Mouse (Mus musculus) myocyte (in vitro differentiated cells): ENCODE data around the gene Dpp7.

ENCODE experiments used
- CEBPB ChIP-seq: IDR thresholded peaks from 2 replicates; pipeline ENCODE4 v1.6.1; 2011; ENCODE audit warnings: mild to moderate bottlenecking, moderate library complexity; ENCODE audit not compliant: poor library complexity, insufficient read depth, severe bottlenecking
- E2F4 ChIP-seq: IDR thresholded peaks from one replicate; pipeline ENCODE4 v1.6.1; 2011; ENCODE audit warnings: mild to moderate bottlenecking, control low read depth, moderate library complexity; ENCODE audit not compliant: insufficient read depth
- MAX ChIP-seq: IDR thresholded peaks from one replicate; pipeline ENCODE4 v1.6.1; 2011; ENCODE audit warnings: low read depth, mild to moderate bottlenecking, control low read depth
- MYOG ChIP-seq, 3 experiments: IDR thresholded peaks; one replicate each; pipeline ENCODE4 v1.6.1; 2011; ENCODE audit warnings: control low read depth in 2 of 3, low read depth in 2 of 3, mild to moderate bottlenecking in 2 of 3; ENCODE audit not compliant: insufficient read length in 2 of 3, control insufficient read depth in 1 of 3, insufficient read depth in 1 of 3
- POLR2A ChIP-seq: IDR thresholded peaks from one replicate; pipeline ENCODE4 v1.6.1; 2011; ENCODE audit warnings: low read depth, mild to moderate bottlenecking, control low read depth, moderate library complexity; ENCODE audit not compliant: insufficient read length
- REST ChIP-seq: IDR thresholded peaks from one replicate; pipeline ENCODE4 v1.6.1; 2011; ENCODE audit warnings: mild to moderate bottlenecking, control low read depth, moderate library complexity; ENCODE audit not compliant: insufficient read depth, insufficient read length
- SRF ChIP-seq: IDR thresholded peaks from one replicate; pipeline ENCODE4 v1.6.1; 2011; ENCODE audit warnings: low read depth; ENCODE audit not compliant: control insufficient read depth, insufficient read length
- TCF12 ChIP-seq: IDR thresholded peaks from one replicate; pipeline ENCODE4 v1.6.1; 2011; ENCODE audit warnings: mild to moderate bottlenecking, control low read depth; ENCODE audit not compliant: poor library complexity, insufficient read depth, severe bottlenecking
- TCF3 ChIP-seq: IDR thresholded peaks from one replicate; pipeline ENCODE4 v1.6.1; 2011; ENCODE audit warnings: low read depth, control low read depth; ENCODE audit not compliant: insufficient read length

DNA sequence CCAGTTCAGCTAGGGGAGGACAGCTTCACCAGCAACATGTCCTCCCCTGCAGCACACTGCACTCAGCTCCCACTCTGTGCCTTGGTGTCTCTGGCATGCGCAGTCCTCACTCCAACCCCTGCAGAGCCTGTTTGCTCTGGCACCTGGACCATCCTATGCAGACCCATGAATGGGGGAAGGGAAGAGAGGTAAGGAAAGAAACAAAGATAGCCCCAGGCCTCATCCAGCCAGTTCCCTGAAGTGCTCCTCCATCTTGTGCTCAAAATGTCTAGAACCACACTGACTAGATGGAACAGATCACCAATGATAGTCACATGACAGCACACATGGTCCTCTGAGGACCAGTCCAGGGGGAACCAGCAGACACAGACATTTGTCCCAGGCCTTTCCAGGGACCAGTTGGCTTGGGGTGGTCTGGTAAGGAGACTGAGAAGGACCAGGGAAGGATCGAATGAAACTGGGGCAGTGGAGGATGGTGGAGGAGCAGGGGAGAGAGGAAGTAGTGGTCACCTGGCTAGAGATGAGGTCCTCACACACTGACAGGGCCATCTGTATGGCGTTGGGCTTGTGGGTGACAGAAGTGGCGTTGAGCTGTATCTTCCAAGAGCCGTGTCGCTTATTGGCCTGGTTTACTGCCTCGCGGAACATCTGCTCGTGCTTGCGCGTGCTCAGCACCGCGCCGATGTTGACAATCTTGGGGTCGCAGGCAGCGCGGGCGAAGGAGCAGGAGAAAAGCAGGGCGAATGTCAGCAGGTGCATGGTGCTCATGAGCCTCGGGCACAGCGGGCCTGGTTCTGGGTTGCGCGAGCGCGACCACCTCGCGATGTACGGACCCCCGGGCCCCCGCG, 37.8 kb downstream of the Dpp7 start:
- no peak for TF ChIP-seq TCF12
- no peak for TF ChIP-seq POLR2A
- TF ChIP-seq MAX, result no peak
- no peak for TF ChIP-seq E2F4
- no peak for TF ChIP-seq TCF3
- no peak for TF ChIP-seq CEBPB
- no peak for TF ChIP-seq MYOG (IDR thresholded peaks at IDR 0.05; ENCODE audit: control insufficient read depth in 1 of 3, insufficient read depth in 1 of 3, insufficient read length in 2 of 3, low read depth in 2 of 3)
- TF ChIP-seq SRF, result no peak
- TF ChIP-seq REST, result no peak
